31 mouse cellular contexts compared by ENCODE assay signal in the genomic region with DNA sequence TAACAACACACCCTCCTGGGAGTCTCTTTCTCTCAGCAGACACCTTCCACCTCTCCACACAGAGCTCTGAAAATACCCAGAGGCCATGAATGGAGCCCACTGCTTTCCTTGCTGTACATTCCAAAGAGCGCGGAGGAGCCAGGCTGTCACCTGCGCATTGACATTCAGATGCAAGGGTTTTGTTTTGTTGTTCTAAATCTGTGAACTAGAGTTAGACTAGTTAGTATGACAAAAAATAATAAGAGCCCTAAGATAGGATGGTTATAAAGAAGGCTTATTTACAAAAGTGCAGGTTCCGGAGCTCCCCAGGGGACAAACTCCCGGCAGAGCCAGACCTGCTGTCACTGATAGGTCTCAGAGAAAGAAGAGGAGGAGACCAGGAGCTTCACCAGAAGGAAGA. TPM values are rescaled to one million over a fixed set of nuclear protein-coding genes. Genes with fewer than 3 reads are reported as not detected.
"Had no signal": no experiment of that assay in that cellular context is flagged by ENCODE, and none has a peak within 500 bp of the region (broad histone marks: within the 10 kb centered on the region; RNA-seq: fewer than 3 reads in every experiment).

No protein-coding gene starts in this region.

- H3K27me3 ChIP-seq: heart, embryonic 12.5 days; heart, embryonic 15.5 days; hindbrain, embryonic 12.5 days; intestine, embryonic 15.5 days had no signal

- DNase-seq: gastrocnemius, adult 2 months; gastrocnemius, postnatal 10 days; gastrocnemius, postnatal 25 days; heart, adult 18-20 months; heart, postnatal 14 days; heart, postnatal 4 days; kidney, adult 18-20 months; kidney, adult 8-10 months; kidney, postnatal 10 days; kidney, postnatal 25 days; kidney, postnatal 4 days; layer of hippocampus, adult 9-11 months; layer of hippocampus, postnatal 36 days; left cerebral cortex, postnatal 4 days had no signal

- H3K36me3 ChIP-seq: heart, embryonic 10.5 days; heart, embryonic 12.5 days; heart, embryonic 15.5 days; hindbrain, embryonic 10.5 days; hindbrain, embryonic 12.5 days; intestine, embryonic 15.5 days; limb, embryonic 13.5 days; limb, embryonic 15.5 days; liver, embryonic 12.5 days had no signal

- ATAC-seq: hindbrain, embryonic 16.5 days; inflammation-experienced regulatory T-cells, adult 6 months; intestine, embryonic 15.5 days; intestine, postnatal 0 days; liver, embryonic 12.5 days had no signal

- H3K9ac ChIP-seq: heart, embryonic 12.5 days; heart, embryonic 15.5 days; hindbrain, embryonic 12.5 days; hindbrain, embryonic 14.5 days; intestine, embryonic 15.5 days; limb, embryonic 13.5 days; limb, embryonic 15.5 days; liver, embryonic 12.5 days; liver, embryonic 14.5 days had no signal

- H3K4me3 ChIP-seq: gastrocnemius, adult 2 months; heart, embryonic 10.5 days; heart, embryonic 12.5 days; heart, embryonic 15.5 days; hindbrain, embryonic 10.5 days; hindbrain, embryonic 12.5 days; intestine, embryonic 15.5 days; limb, embryonic 13.5 days; limb, embryonic 15.5 days; liver, embryonic 12.5 days had no signal

- H3K9me3 ChIP-seq: heart, embryonic 10.5 days; heart, embryonic 12.5 days; heart, embryonic 15.5 days; hindbrain, embryonic 10.5 days; hindbrain, embryonic 12.5 days; intestine, embryonic 15.5 days; limb, embryonic 13.5 days; limb, embryonic 15.5 days; liver, embryonic 12.5 days had no signal

- H3K4me1 ChIP-seq: heart, embryonic 15.5 days; hindbrain, embryonic 10.5 days; hindbrain, embryonic 12.5 days; intestine, embryonic 15.5 days had no signal

- H3K4me2 ChIP-seq: heart, embryonic 12.5 days; heart, embryonic 15.5 days; hindbrain, embryonic 12.5 days; hindbrain, embryonic 14.5 days; intestine, embryonic 15.5 days; limb, embryonic 13.5 days; limb, embryonic 15.5 days; liver, embryonic 12.5 days had no signal

- H3K27ac ChIP-seq: gastrocnemius, adult 2 months; heart, embryonic 10.5 days; heart, embryonic 15.5 days; hindbrain, embryonic 10.5 days; hindbrain, embryonic 12.5 days; hindbrain, embryonic 14.5 days; intestine, embryonic 15.5 days; limb, embryonic 13.5 days; limb, embryonic 15.5 days; liver, embryonic 12.5 days; liver, embryonic 14.5 days had no signal

RNA-seq across cellular contexts. Expression of gene Xirp1, which starts 32.1 kb away (rescaled TPM):
- polyA plus RNA-seq: hindbrain, embryonic 14.5 days; hindbrain, embryonic 16.5 days; inflammation-experienced regulatory T-cells, adult 6 months; kidney, embryonic 14.5 days; limb, embryonic 11.5 days; liver, embryonic 14.5 days had no signal

RNA-seq across cellular contexts. Expression of gene Ttc21a, which starts 53.9 kb away (rescaled TPM):
- polyA plus RNA-seq: inflammation-experienced regulatory T-cells, adult 6 months; intestine, postnatal 0 days; liver, adult 2 months had no signal
